Mouse (Mus musculus) midbrain, postnatal 0 days (tissue): ENCODE results near the gene Gemin4. TPM values are rescaled to one million over a fixed set of nuclear protein-coding genes. Genes with fewer than 3 reads are reported as not detected.
A peak's percentile ranks its signal among the peaks of the same experiment; 100 is the strongest.

Experiments
- ATAC-seq: fragments of 200-750 bp; cut with Nextera tagmentation; 2 replicates; pipeline ENCODE4 v1.8.0; 2017; ENCODE audit warnings: moderate number of reproducible peaks, mild to moderate bottlenecking, moderate TSS enrichment, moderate library complexity; ENCODE audit not compliant: low FRiP score
- DNase-seq: peaks from one replicate; pipeline ENCODE4 v3.0.0-alpha.2; 2015; ENCODE audit warnings: low spot score
- H3K27ac ChIP-seq: fragments of 300-500 bp; sonication (generic); 2 replicates; pipeline ENCODE4 v1.5.1; 2014; ENCODE audit warnings: low read depth, mild to moderate bottlenecking, low read length, mixed read lengths
- H3K27me3 ChIP-seq: fragments of 300-500 bp; sonication (generic); 2 replicates; pipeline ENCODE4 v1.6.1; 2014; ENCODE audit warnings: low read length, control low read depth, mixed read lengths; ENCODE audit not compliant: insufficient read depth
- H3K36me3 ChIP-seq: fragments of 300-500 bp; sonication (generic); 2 replicates; pipeline ENCODE4 v1.6.1; 2014; ENCODE audit warnings: low read length, control low read depth, mixed read lengths; ENCODE audit not compliant: insufficient read depth
- H3K4me1 ChIP-seq: fragments of 300-500 bp; sonication (generic); 2 replicates; pipeline ENCODE4 v1.6.1; 2014; ENCODE audit warnings: mild to moderate bottlenecking, control low read depth, antibody characterized with exemption, low read length, mixed read lengths; ENCODE audit not compliant: insufficient read depth
- H3K4me2 ChIP-seq: fragments of 300-500 bp; sonication (generic); 2 replicates; pipeline ENCODE4 v1.6.1; 2014; ENCODE audit warnings: low read depth, mild to moderate bottlenecking, low read length, mixed read lengths; ENCODE audit not compliant: poor library complexity, severe bottlenecking
- H3K4me3 ChIP-seq: fragments of 300-500 bp; sonication (generic); 2 replicates; pipeline ENCODE4 v1.5.1; 2014; ENCODE audit warnings: low read depth, mild to moderate bottlenecking, low read length, moderate library complexity
- H3K9ac ChIP-seq: fragments of 300-500 bp; sonication (generic); replicated peaks from 2 replicates; pipeline ENCODE4 v1.6.1; 2014; ENCODE audit warnings: mild to moderate bottlenecking, low read length, moderate library complexity, mixed read lengths; ENCODE audit not compliant: poor library complexity, severe bottlenecking
- H3K9me3 ChIP-seq: fragments of 300-500 bp; sonication (generic); 2 replicates; pipeline ENCODE4 v1.6.1; 2016; ENCODE audit warnings: low read length, control low read depth
- CTCF ChIP-seq: IDR thresholded peaks from 2 replicates; pipeline ENCODE4 v1.5.1; 2016; ENCODE audit warnings: antibody characterized with exemption, mild to moderate bottlenecking
- WGBS: fragments of 180-500 bp; shearing (Covaris S2); extraction: QIAGEN DNeasy Blood & Tissue Kit; methylation state at CpG from one replicate; pipeline ENCODE4 v1.1.7; 2014; 5-methylcytosine and 5-hydroxymethylcytosine counted together
- polyA plus RNA-seq: library from polyadenylated mRNA; unstranded; fragments of >200 nt; fragmentation: Nextera tagmentation; extraction: Ambion mirVana; gene quantifications from 2 replicates; pipeline ENCODE4 v1.2.1, GENCODE M21; 2015
- total RNA-seq: library from RNA; depleted of rRNA; stranded (reverse); fragments of >200 nt; gene quantifications from 2 replicates; pipeline ENCODE4 v1.2.3, GENCODE M21; 2014; rRNA removed

Gemin4 gene
- total RNA-seq (10.1 and 14.1 TPM in 2 replicates), polyA plus RNA-seq (6.9 and 7.4 TPM in 2 replicates)

GRCm38 (mm10) chr11:76217390-76217800 is at the start of gene Gemin4, which contains the start of gene Dbil5:
Gene Gemin4, minus strand, starts transcription at chr11:76217664.
Gene Dbil5, plus strand, starts transcription at chr11:76217608.
- ATAC-seq (peak; percentile 95), DNase-seq (peak; percentile 99)
- Histone ChIP-seq H3K9ac (peak within 1 kb of the TSS; percentile 91), H3K4me1 (no peaks in the 10 kb centered on the region), H3K4me2 (peak within 1 kb of the TSS; percentile 80), H3K4me3 (peak within 1 kb of the TSS; percentile 77), H3K27me3 (no peaks in the 10 kb centered on the region), H3K27ac (peak within 1 kb of the TSS; percentile 89), H3K9me3 (no peaks in the 10 kb centered on the region), H3K36me3 (peaks cover 11% of the 10 kb centered on the region)
- 1% methylated on average over 27 of the region's 35 CpGs for WGBS
- peak; percentile 98 for TF ChIP-seq CTCF

- Histone ChIP-seq H3K9me3 (no peaks in the 10 kb centered on the region), H3K4me2 (no peak overlapping the region), H3K27ac (no peak overlapping the region), H3K9ac (no peak overlapping the region), H3K4me3 (no peak overlapping the region), H3K36me3 (no peaks in the 10 kb centered on the region), H3K4me1 (peaks cover 3% of the 10 kb centered on the region; the same call in 1 of the 2 replicates), H3K27me3 (no peaks in the 10 kb centered on the region)
- 7% methylated on average over 19 of the region's 19 CpGs for WGBS
- TF ChIP-seq CTCF, result no peak
- no peak; the same call in 1 of the 2 replicates for ATAC-seq
- no peak for DNase-seq
Observed at GRCm38 (mm10) chr11:76262611-76263351, 45.3 kb upstream of the Gemin4 start.

GRCm38 (mm10) chr11:76261224-76261623 is 43.8 kb upstream of the Gemin4 start:
- no peaks in the 10 kb centered on the region for H3K36me3 ChIP-seq
- H3K4me2 ChIP-seq, result no peak overlapping the region
- H3K9ac ChIP-seq, result no peak overlapping the region
- H3K4me1 ChIP-seq, result peaks cover 3% of the 10 kb centered on the region; the same call in 1 of the 2 replicates
- H3K27ac ChIP-seq, result no peak overlapping the region
- H3K9me3 ChIP-seq, result no peaks in the 10 kb centered on the region
- ATAC-seq, result no peak
- no peak overlapping the region for H3K4me3 ChIP-seq
- no peak for DNase-seq
- TF ChIP-seq CTCF, result no peak
- no peaks in the 10 kb centered on the region for H3K27me3 ChIP-seq
- WGBS, result 63% methylated on average over 12 of the region's 12 CpGs

- DNase-seq (no peak), ATAC-seq (no peak)
- Histone ChIP-seq H3K27ac (no peak overlapping the region), H3K9me3 (no peaks in the 10 kb centered on the region), H3K4me3 (no peak overlapping the region), H3K27me3 (no peaks in the 10 kb centered on the region), H3K4me2 (no peak overlapping the region), H3K4me1 (peaks cover 3% of the 10 kb centered on the region; the same call in 1 of the 2 replicates), H3K9ac (no peak overlapping the region), H3K36me3 (no peaks in the 10 kb centered on the region)
- 39% methylated on average over 10 of the region's 10 CpGs for WGBS
- no peak for TF ChIP-seq CTCF
Observed at GRCm38 (mm10) chr11:76260208-76261050, 43.0 kb upstream of the Gemin4 start.

GRCm38 (mm10) chr11:76258511-76258910 is 41.0 kb upstream of the Gemin4 start:
- H3K4me2 ChIP-seq, result no peak overlapping the region
- ATAC-seq, result no peak
- no peak overlapping the region for H3K27ac ChIP-seq
- DNase-seq, result no peak
- H3K4me1 ChIP-seq, result peaks cover 3% of the 10 kb centered on the region; the same call in 1 of the 2 replicates
- 84% methylated on average over 6 of the region's 6 CpGs for WGBS
- H3K4me3 ChIP-seq, result no peak overlapping the region
- no peak for TF ChIP-seq CTCF
- no peak overlapping the region for H3K9ac ChIP-seq
- H3K36me3 ChIP-seq, result no peaks in the 10 kb centered on the region
- H3K27me3 ChIP-seq, result no peaks in the 10 kb centered on the region
- no peaks in the 10 kb centered on the region for H3K9me3 ChIP-seq
